Mouse (Mus musculus): ENCODE measurements around the gene Hltf.

- TF ChIP-seq POLR2A (IDR thresholded peaks at IDR 0.05; ENCODE audit: insufficient read depth, low read depth, low read length) (no peak), CTCF (IDR thresholded peaks at IDR 0.05; ENCODE audit: insufficient read depth, low read depth, low read length) (no peak)
Observed at GRCm38 (mm10) chr3:20036069-20036468, 21.5 kb upstream of the Hltf start.
